Mouse (Mus musculus): Measurements from ENCODE around the gene Plekhg1. TPM values are rescaled to one million over a fixed set of nuclear protein-coding genes. Genes with fewer than 3 reads are reported as not detected.

The Plekhg1 gene
- polyA plus RNA-seq, 1 experiment from 2014 or later: 6.0 TPM

GRCm38 (mm10) chr10:3830618-3831017 lies 90.5 kb downstream of the Plekhg1 start:
- Histone ChIP-seq H3K9ac (replicated peaks; ENCODE audit: low read depth) (no peak overlapping the region), H3K9me3 (ENCODE audit: low read length) (no peaks in the 10 kb centered on the region), H3K36me3 (ENCODE audit: insufficient read depth, low read length) (no peaks in the 10 kb centered on the region), H3K4me3 (ENCODE audit: low read depth, low read length) (no peak overlapping the region), H3K4me1 (ENCODE audit: insufficient read depth, low read depth, low read length) (peaks cover 3% of the 10 kb centered on the region; the same call in 1 of the 2 replicates), H3K4me2 (replicated peaks; ENCODE audit: low read depth, low read length) (no peak overlapping the region), H3K27ac (ENCODE audit: low read length) (no peak overlapping the region), H3K27me3 (replicated peaks; ENCODE audit: insufficient read depth, low read length) (no peaks in the 10 kb centered on the region)
- no peak for DNase-seq (ENCODE audit: low spot score)
- ATAC-seq: no peak
- WGBS: 100% methylated on average over 1 of the region's 1 CpGs
- TF ChIP-seq EP300 (IDR thresholded peaks at IDR 0.05): no peak
- TF ChIP-seq CTCF (IDR thresholded peaks at IDR 0.05): no peak

GRCm38 (mm10) chr10:3831597-3832351 lies 91.6 kb downstream of the Plekhg1 start:
- H3K36me3 ChIP-seq (ENCODE audit: insufficient read depth, low read length): no peaks in the 10 kb centered on the region
- 56% methylated on average over 11 of the region's 11 CpGs for WGBS
- no peaks in the 10 kb centered on the region for H3K27me3 ChIP-seq (replicated peaks; ENCODE audit: insufficient read depth, low read length)
- DNase-seq (ENCODE audit: low spot score): peak; percentile 81
- no peak overlapping the region for H3K4me2 ChIP-seq (replicated peaks; ENCODE audit: low read depth, low read length)
- no peaks in the 10 kb centered on the region for H3K9me3 ChIP-seq (ENCODE audit: low read length)
- peak overlapping the region; percentile 26; the same call in 1 of the 2 replicates for H3K27ac ChIP-seq (ENCODE audit: low read length)
- TF ChIP-seq CTCF (IDR thresholded peaks at IDR 0.05): no peak
- peak; percentile 87 for TF ChIP-seq EP300 (IDR thresholded peaks at IDR 0.05)
- peak; percentile 90 for ATAC-seq
- no peak overlapping the region for H3K9ac ChIP-seq (replicated peaks; ENCODE audit: low read depth)
- no peak overlapping the region for H3K4me3 ChIP-seq (ENCODE audit: low read depth, low read length)
- peaks cover 3% of the 10 kb centered on the region for H3K4me1 ChIP-seq (ENCODE audit: insufficient read depth, low read depth, low read length)

DNA sequence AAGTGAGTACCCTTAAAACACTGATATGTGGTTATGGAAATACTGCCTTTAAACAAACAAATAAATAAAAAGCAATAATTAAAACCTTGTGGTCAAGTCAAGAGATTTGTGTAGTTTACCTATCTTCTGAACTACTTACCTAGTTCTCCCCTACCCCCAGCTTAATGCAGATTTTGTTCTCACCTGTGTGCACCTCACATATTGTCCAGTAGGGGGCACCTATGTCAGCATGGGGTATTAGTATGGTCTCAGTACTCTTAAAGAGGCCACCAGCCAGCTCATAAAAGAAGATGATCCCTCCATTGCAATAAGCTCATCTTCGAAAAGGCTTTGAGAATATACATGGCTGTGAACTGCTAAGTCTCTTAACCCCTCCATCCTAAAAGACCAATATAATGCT lies 93.9 kb downstream of the Plekhg1 start:
- H3K9ac ChIP-seq (replicated peaks; ENCODE audit: low read depth): no peak overlapping the region
- no peak overlapping the region for H3K4me3 ChIP-seq (ENCODE audit: low read depth, low read length)
- H3K4me1 ChIP-seq (ENCODE audit: insufficient read depth, low read depth, low read length): peaks cover 3% of the 10 kb centered on the region
- WGBS: 100% methylated on average over 1 of the region's 1 CpGs
- no peaks in the 10 kb centered on the region for H3K9me3 ChIP-seq (ENCODE audit: low read length)
- DNase-seq (ENCODE audit: low spot score) (no peak), ATAC-seq (no peak)
- H3K4me2 ChIP-seq (replicated peaks; ENCODE audit: low read depth, low read length): no peak overlapping the region
- TF ChIP-seq EP300 (IDR thresholded peaks at IDR 0.05) (no peak), CTCF (IDR thresholded peaks at IDR 0.05) (0 out of 2 replicates have a peak, but pooled peaks have one; percentile 26)
- no peaks in the 10 kb centered on the region for H3K36me3 ChIP-seq (ENCODE audit: insufficient read depth, low read length)
- H3K27ac ChIP-seq (ENCODE audit: low read length): no peak overlapping the region
- H3K27me3 ChIP-seq (replicated peaks; ENCODE audit: insufficient read depth, low read length): no peaks in the 10 kb centered on the region

DNA sequence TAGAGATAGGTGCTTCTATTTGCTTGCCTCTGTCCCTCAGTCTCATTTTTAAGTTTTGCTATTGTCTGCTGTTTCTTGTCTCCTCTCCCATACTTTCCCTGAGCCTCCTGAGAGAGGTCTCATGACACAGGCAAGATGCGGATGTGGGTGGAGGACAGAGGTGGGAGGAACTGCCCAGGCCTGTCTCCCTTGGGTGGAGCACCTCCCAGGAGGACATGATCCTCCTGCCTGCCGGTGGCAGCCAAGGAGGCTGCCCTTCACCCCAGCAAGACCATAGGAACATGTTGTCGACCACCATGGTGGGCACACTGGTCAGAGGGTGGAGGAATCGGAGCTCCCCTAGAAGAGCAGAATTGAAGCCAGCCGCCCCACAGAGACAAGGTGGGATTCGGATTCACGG lies 94.5 kb downstream of the Plekhg1 start:
- peaks cover 3% of the 10 kb centered on the region for H3K4me1 ChIP-seq (ENCODE audit: insufficient read depth, low read depth, low read length)
- H3K36me3 ChIP-seq (ENCODE audit: insufficient read depth, low read length): no peaks in the 10 kb centered on the region
- H3K4me2 ChIP-seq (replicated peaks; ENCODE audit: low read depth, low read length): no peak overlapping the region
- H3K27ac ChIP-seq (ENCODE audit: low read length): no peak overlapping the region
- no peak for DNase-seq (ENCODE audit: low spot score)
- WGBS: 87% methylated on average over 7 of the region's 7 CpGs
- H3K4me3 ChIP-seq (ENCODE audit: low read depth, low read length): no peak overlapping the region
- H3K9me3 ChIP-seq (ENCODE audit: low read length): no peaks in the 10 kb centered on the region
- ATAC-seq: no peak
- TF ChIP-seq EP300 (IDR thresholded peaks at IDR 0.05): no peak
- no peak for TF ChIP-seq CTCF (IDR thresholded peaks at IDR 0.05)
- no peaks in the 10 kb centered on the region for H3K27me3 ChIP-seq (replicated peaks; ENCODE audit: insufficient read depth, low read length)
- H3K9ac ChIP-seq (replicated peaks; ENCODE audit: low read depth): no peak overlapping the region

DNA sequence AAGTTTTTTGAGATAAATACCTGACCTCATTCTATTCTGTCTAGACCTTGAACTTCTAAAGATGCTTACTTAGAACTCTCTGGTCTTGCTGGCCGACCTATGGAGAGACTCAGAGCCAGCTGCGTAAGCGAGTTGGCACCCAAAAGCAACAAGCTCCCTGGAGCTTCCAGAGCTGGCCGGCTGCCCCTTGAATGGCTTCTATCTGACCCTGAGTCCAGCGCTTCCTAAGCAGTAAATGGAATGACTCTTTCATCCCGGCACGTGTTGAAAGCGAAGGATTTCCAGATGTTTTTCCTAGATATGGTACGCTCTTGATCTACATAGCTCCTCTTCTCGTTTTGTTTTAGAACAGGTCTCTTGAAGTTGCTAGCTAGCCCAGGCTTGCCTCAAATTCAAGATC lies 95.5 kb downstream of the Plekhg1 start:
- Histone ChIP-seq H3K9ac (replicated peaks; ENCODE audit: low read depth) (no peak overlapping the region), H3K4me1 (ENCODE audit: insufficient read depth, low read depth, low read length) (peaks cover under 1% of the 10 kb centered on the region), H3K36me3 (ENCODE audit: insufficient read depth, low read length) (no peaks in the 10 kb centered on the region), H3K9me3 (ENCODE audit: low read length) (no peaks in the 10 kb centered on the region), H3K27ac (ENCODE audit: low read length) (no peak overlapping the region), H3K27me3 (replicated peaks; ENCODE audit: insufficient read depth, low read length) (no peaks in the 10 kb centered on the region), H3K4me3 (ENCODE audit: low read depth, low read length) (no peak overlapping the region), H3K4me2 (replicated peaks; ENCODE audit: low read depth, low read length) (no peak overlapping the region)
- peak; percentile 57 for DNase-seq (ENCODE audit: low spot score)
- peak; percentile 22; the same call in 1 of the 2 replicates for ATAC-seq
- 64% methylated on average over 10 of the region's 10 CpGs for WGBS
- TF ChIP-seq EP300 (IDR thresholded peaks at IDR 0.05) (no peak), CTCF (IDR thresholded peaks at IDR 0.05) (no peak)

GRCm38 (mm10) chr10:3839748-3840432 lies 99.7 kb downstream of the Plekhg1 start:
- Histone ChIP-seq H3K9me3 (ENCODE audit: low read length) (no peaks in the 10 kb centered on the region), H3K4me2 (replicated peaks; ENCODE audit: low read depth, low read length) (no peak overlapping the region), H3K27me3 (replicated peaks; ENCODE audit: insufficient read depth, low read length) (no peaks in the 10 kb centered on the region), H3K4me3 (ENCODE audit: low read depth, low read length) (no peak overlapping the region), H3K27ac (ENCODE audit: low read length) (no peak overlapping the region), H3K36me3 (ENCODE audit: insufficient read depth, low read length) (no peaks in the 10 kb centered on the region), H3K9ac (replicated peaks; ENCODE audit: low read depth) (no peak overlapping the region), H3K4me1 (ENCODE audit: insufficient read depth, low read depth, low read length) (no peaks in the 10 kb centered on the region; the same call in 1 of the 2 replicates)
- no peak for ATAC-seq
- TF ChIP-seq CTCF (IDR thresholded peaks at IDR 0.05): no peak
- TF ChIP-seq EP300 (IDR thresholded peaks at IDR 0.05): no peak
- DNase-seq (ENCODE audit: low spot score): no peak
- 37% methylated on average over 6 of the region's 6 CpGs for WGBS

Measured in lung, postnatal 0 days (tissue).